Mouse (Mus musculus) hindbrain, embryonic 11.5 days (tissue): ENCODE results near the gene Tmigd3. TPM values are rescaled to one million over a fixed set of nuclear protein-coding genes. Genes with fewer than 3 reads are reported as not detected.

ENCODE experiments used
- ATAC-seq: fragments of 200-750 bp; cut with Nextera tagmentation; 2 replicates; pipeline ENCODE4 v1.8.0; 2017; ENCODE audit warnings: mild to moderate bottlenecking, moderate TSS enrichment, moderate library complexity; ENCODE audit not compliant: low FRiP score
- DNase-seq: peaks from one replicate; pipeline ENCODE4 v3.0.0-alpha.2; 2015; ENCODE audit warnings: low spot score
- H3K27ac ChIP-seq: fragments of 300-500 bp; sonication (generic); 2 replicates; pipeline ENCODE4 v1.5.1; 2014; ENCODE audit warnings: mild to moderate bottlenecking, low read depth, low read length
- H3K27me3 ChIP-seq: fragments of 300-500 bp; sonication (generic); 2 replicates; pipeline ENCODE4 v1.6.1; 2014; ENCODE audit warnings: mild to moderate bottlenecking, low read length, moderate library complexity, mixed read lengths; ENCODE audit not compliant: control insufficient read depth, insufficient read depth
- H3K36me3 ChIP-seq: fragments of 300-500 bp; sonication (generic); 2 replicates; pipeline ENCODE4 v1.6.1; 2014; ENCODE audit warnings: mild to moderate bottlenecking, low read length, moderate library complexity, mixed read lengths; ENCODE audit not compliant: control insufficient read depth, insufficient read depth
- H3K4me1 ChIP-seq: fragments of 300-500 bp; sonication (generic); replicated peaks from 2 replicates; pipeline ENCODE4 v1.6.1; 2014; ENCODE audit warnings: low read length, mixed read lengths; ENCODE audit not compliant: control insufficient read depth, insufficient read depth
- H3K4me2 ChIP-seq: fragments of 300-500 bp; sonication (generic); replicated peaks from 2 replicates; pipeline ENCODE4 v1.6.1; 2014; ENCODE audit warnings: mild to moderate bottlenecking, low read depth, low read length
- H3K4me3 ChIP-seq: fragments of 300-500 bp; sonication (generic); 2 replicates; pipeline ENCODE4 v1.5.1; 2014; ENCODE audit warnings: low read depth, low read length
- H3K9ac ChIP-seq: fragments of 300-500 bp; sonication (generic); 2 replicates; pipeline ENCODE4 v1.6.1; 2014; ENCODE audit warnings: low read depth, low read length
- H3K9me3 ChIP-seq: fragments of 300-500 bp; sonication (generic); 2 replicates; pipeline ENCODE4 v1.6.1; 2016; ENCODE audit warnings: low read length; ENCODE audit not compliant: control insufficient read depth
- WGBS: fragments of 180-500 bp; shearing (Covaris S2); extraction: QIAGEN DNeasy Blood & Tissue Kit; methylation state at CpG from one replicate; pipeline ENCODE4 v1.1.7; 2014; 5-methylcytosine and 5-hydroxymethylcytosine counted together
- polyA plus RNA-seq: library from polyadenylated mRNA; unstranded; fragments of >200 nt; fragmentation: Nextera tagmentation; extraction: Ambion mirVana; gene quantifications from 2 replicates; pipeline ENCODE4 v1.2.1, GENCODE M21; 2014

Gene Tmigd3
- polyA plus RNA-seq, 1 experiment from 2014 or later = not detected

GRCm38 (mm10) chr3:105958974-105959580 is 88.4 kb downstream of the Tmigd3 start, which contains the start of gene Wdr77:
Gene Wdr77, plus strand, starts transcription at chr3:105959369.
- peak; percentile 99 for DNase-seq
- Histone ChIP-seq H3K27ac (peak within 1 kb of the TSS; percentile 84), H3K4me2 (peak within 1 kb of the TSS; percentile 76), H3K36me3 (0 out of 2 replicates have a peak, but pooled peaks cover 2% of the 10 kb centered on the region), H3K4me1 (0 out of 2 replicates have a peak, but pooled peaks cover 6% of the 10 kb centered on the region), H3K9me3 (no peaks in the 10 kb centered on the region), H3K9ac (peak within 1 kb of the TSS; percentile 95), H3K4me3 (peak within 1 kb of the TSS; percentile 88), H3K27me3 (no peaks in the 10 kb centered on the region)
- WGBS = under 1% methylated on average over 52 of the region's 52 CpGs
- peak; percentile 98 for ATAC-seq

- H3K9ac ChIP-seq = peak overlapping the region; percentile 93
- no peaks in the 10 kb centered on the region for H3K9me3 ChIP-seq
- H3K36me3 ChIP-seq = 0 out of 2 replicates have a peak, but pooled peaks cover 2% of the 10 kb centered on the region
- H3K4me3 ChIP-seq = peak overlapping the region; percentile 88
- DNase-seq (peak; percentile 57), ATAC-seq (peak; percentile 80)
- under 1% methylated on average over 26 of the region's 26 CpGs for WGBS
- 0 out of 2 replicates have a peak, but pooled peaks cover 6% of the 10 kb centered on the region for H3K4me1 ChIP-seq
- H3K27me3 ChIP-seq = no peaks in the 10 kb centered on the region
- peak overlapping the region; percentile 76 for H3K4me2 ChIP-seq
- peak overlapping the region; percentile 30; the same call in 1 of the 2 replicates for H3K27ac ChIP-seq
Observed at GRCm38 (mm10) chr3:105959585-105959984, 88.9 kb downstream of the Tmigd3 start.

GRCm38 (mm10) chr3:105959999-105960398 is 89.3 kb downstream of the Tmigd3 start, which contains the start of gene Atp5f1:
Gene Atp5f1, minus strand, starts transcription at chr3:105960099.
- Histone ChIP-seq H3K27ac (peak within 1 kb of the TSS; percentile 84), H3K4me2 (peak within 1 kb of the TSS; percentile 76), H3K27me3 (no peaks in the 10 kb centered on the region), H3K4me3 (peak within 1 kb of the TSS; percentile 88), H3K9ac (peak within 1 kb of the TSS; percentile 95), H3K36me3 (0 out of 2 replicates have a peak, but pooled peaks cover 2% of the 10 kb centered on the region), H3K4me1 (0 out of 2 replicates have a peak, but pooled peaks cover 6% of the 10 kb centered on the region), H3K9me3 (no peaks in the 10 kb centered on the region)
- DNase-seq (peak; percentile 8), ATAC-seq (no peak)
- WGBS = 7% methylated on average over 6 of the region's 6 CpGs

- Histone ChIP-seq H3K36me3 (0 out of 2 replicates have a peak, but pooled peaks cover 2% of the 10 kb centered on the region), H3K9ac (no peak overlapping the region), H3K27ac (no peak overlapping the region), H3K27me3 (no peaks in the 10 kb centered on the region), H3K4me1 (0 out of 2 replicates have a peak, but pooled peaks cover 6% of the 10 kb centered on the region), H3K4me3 (peak overlapping the region; percentile 88; the same call in 1 of the 2 replicates), H3K9me3 (no peaks in the 10 kb centered on the region), H3K4me2 (peak overlapping the region; percentile 76; the same call in 1 of the 2 replicates)
- DNase-seq = peak; percentile 14
- ATAC-seq = no peak
- WGBS = 92% methylated on average over 2 of the region's 2 CpGs
Observed at GRCm38 (mm10) chr3:105960700-105961099, 90.0 kb downstream of the Tmigd3 start.

DNA sequence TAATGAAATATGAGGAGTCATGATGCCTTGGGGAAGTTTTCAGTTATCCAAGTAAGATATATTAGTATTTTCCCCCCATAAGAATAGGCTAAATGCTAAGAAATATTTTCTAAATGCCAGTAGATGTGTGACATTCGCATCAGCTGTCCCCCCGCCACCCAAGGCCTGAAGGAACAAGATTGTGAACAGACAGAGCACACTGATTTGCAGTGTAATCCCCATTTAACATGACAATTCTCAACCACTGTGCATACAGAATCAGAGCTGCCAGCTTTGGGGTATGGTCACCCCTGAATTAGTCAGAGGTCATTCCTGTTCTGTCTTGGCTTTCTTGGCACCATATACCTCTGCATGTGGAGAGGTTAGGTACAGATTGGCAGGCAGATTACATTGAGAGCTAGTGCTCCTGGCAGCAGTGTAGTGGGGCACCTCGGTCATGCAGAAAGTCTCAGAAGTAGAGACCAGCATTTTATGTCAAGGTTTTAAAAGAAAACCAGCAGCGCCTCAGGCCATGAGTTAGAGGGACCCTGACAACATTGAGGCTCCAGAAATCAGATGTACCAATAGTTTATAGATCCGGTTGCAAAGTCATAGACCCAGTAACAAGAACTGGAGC is 101.2 kb downstream of the Tmigd3 start:
- Histone ChIP-seq H3K9me3 (no peaks in the 10 kb centered on the region), H3K36me3 (peaks cover 7% of the 10 kb centered on the region; the same call in 1 of the 2 replicates), H3K9ac (no peak overlapping the region), H3K27me3 (no peaks in the 10 kb centered on the region), H3K27ac (no peak overlapping the region), H3K4me3 (no peak overlapping the region), H3K4me2 (no peak overlapping the region), H3K4me1 (no peaks in the 10 kb centered on the region)
- WGBS = 78% methylated on average over 5 of the region's 5 CpGs
- no peak for DNase-seq
- no peak for ATAC-seq

- Histone ChIP-seq H3K4me2 (no peak within 1 kb of the TSS), H3K4me3 (no peak within 1 kb of the TSS), H3K4me1 (no peaks in the 10 kb centered on the region), H3K27ac (no peak within 1 kb of the TSS), H3K27me3 (no peaks in the 10 kb centered on the region), H3K36me3 (no peaks in the 10 kb centered on the region), H3K9me3 (no peaks in the 10 kb centered on the region), H3K9ac (no peak within 1 kb of the TSS)
- WGBS = 84% methylated on average over 3 of the region's 3 CpGs
- ATAC-seq (no peak), DNase-seq (no peak)
Observed at GRCm38 (mm10) chr3:105973411-105973810, 102.7 kb downstream of the Tmigd3 start, which contains the start of gene Ovgp1. Gene Ovgp1, plus strand, starts transcription at chr3:105973711.

Other genes starting within 250 kb of the Tmigd3 start
- 40.7 and 45.6 TPM in 2 replicates for gene Ddx20, start 183.3 kb upstream of the Tmigd3 start, polyA plus RNA-seq
- gene Inka2, start 166.3 kb upstream of the Tmigd3 start, polyA plus RNA-seq = 1.2 and 1.3 TPM in 2 replicates
- gene Rap1a, start 69.6 kb upstream of the Tmigd3 start, polyA plus RNA-seq = 80.3 and 83.7 TPM in 2 replicates
- gene Adora3, start within 50 bp of the Tmigd3 start, polyA plus RNA-seq = 0.10 and 0.23 TPM in 2 replicates
- gene I830077J02Rik, start 61.8 kb downstream of the Tmigd3 start, polyA plus RNA-seq = 0.42 and 0.97 TPM in 2 replicates
- gene Wdr77, start 88.5 kb downstream of the Tmigd3 start, polyA plus RNA-seq = 108 and 125 TPM in 2 replicates
- gene Atp5f1, start 89.2 kb downstream of the Tmigd3 start, polyA plus RNA-seq = 556 and 566 TPM in 2 replicates
- gene Ovgp1, start 102.8 kb downstream of the Tmigd3 start, polyA plus RNA-seq = 2.3 and 3.1 TPM in 2 replicates
- 3.5 and 7.1 TPM in 2 replicates for gene Pifo, start 143.7 kb downstream of the Tmigd3 start, polyA plus RNA-seq
- gene Chil5, start 161.9 kb downstream of the Tmigd3 start, polyA plus RNA-seq = not detected in 2 replicates
- gene Chia1, start 242.3 kb downstream of the Tmigd3 start, polyA plus RNA-seq = 0.11 and 0.88 TPM in 2 replicates